Mouse (Mus musculus) kidney, postnatal 0 days (tissue): ENCODE measurements around the gene Tpr. TPM values are rescaled to one million over a fixed set of nuclear protein-coding genes. Genes with fewer than 3 reads are reported as not detected.

ENCODE experiments used
- ATAC-seq: fragments of 200-750 bp; cut with Nextera tagmentation; replicated peaks from 2 replicates; pipeline ENCODE4 v1.8.0; 2017; ENCODE audit warnings: low read depth, moderate number of reproducible peaks, moderate TSS enrichment, moderate library complexity; ENCODE audit not compliant: low FRiP score
- DNase-seq: peaks from one replicate; pipeline ENCODE4 v3.0.0-alpha.2; 2016; ENCODE audit warnings: low spot score
- H3K27ac ChIP-seq: fragments of 300-500 bp; sonication (generic); 2 replicates; pipeline ENCODE4 v1.5.1; 2014; ENCODE audit warnings: mild to moderate bottlenecking
- H3K27me3 ChIP-seq: fragments of 300-500 bp; sonication (generic); 2 replicates; pipeline ENCODE4 v1.6.1; 2014; ENCODE audit warnings: low read length, mixed read lengths; ENCODE audit not compliant: insufficient read depth
- H3K36me3 ChIP-seq: fragments of 300-500 bp; sonication (generic); 2 replicates; pipeline ENCODE4 v1.6.1; 2014; ENCODE audit warnings: low read length, mixed read lengths; ENCODE audit not compliant: insufficient read depth
- H3K4me1 ChIP-seq: fragments of 300-500 bp; sonication (generic); replicated peaks from 2 replicates; pipeline ENCODE4 v1.6.1; 2014; ENCODE audit warnings: antibody characterized with exemption, low read length, mixed read lengths; ENCODE audit not compliant: insufficient read depth
- H3K4me2 ChIP-seq: fragments of 300-500 bp; sonication (generic); 2 replicates; pipeline ENCODE4 v1.6.1; 2014; ENCODE audit warnings: mild to moderate bottlenecking, low read length, moderate library complexity, mixed read lengths
- H3K4me3 ChIP-seq: fragments of 300-500 bp; sonication (generic); replicated peaks from 2 replicates; pipeline ENCODE4 v1.5.1; 2014; ENCODE audit warnings: low read depth, low read length
- H3K9ac ChIP-seq: fragments of 300-500 bp; sonication (generic); 2 replicates; pipeline ENCODE4 v1.6.1; 2014; ENCODE audit warnings: low read depth, low read length
- H3K9me3 ChIP-seq: fragments of 300-500 bp; sonication (generic); replicated peaks from 2 replicates; pipeline ENCODE4 v1.6.1; 2016; ENCODE audit warnings: low read length, inconsistent platforms, mixed read lengths
- CTCF ChIP-seq: IDR thresholded peaks from 2 replicates; pipeline ENCODE4 v1.5.1; 2016; ENCODE audit warnings: antibody characterized with exemption, low read depth, mild to moderate bottlenecking, moderate library complexity
- WGBS: fragments of 180-500 bp; shearing (Covaris S2); extraction: QIAGEN DNeasy Blood & Tissue Kit; methylation state at CpG from one replicate; pipeline ENCODE4 v1.1.7; 2014; 5-methylcytosine and 5-hydroxymethylcytosine counted together
- polyA plus RNA-seq: library from polyadenylated mRNA; unstranded; fragments of >200 nt; fragmentation: Nextera tagmentation; extraction: Ambion mirVana; gene quantifications from 2 replicates; pipeline ENCODE4 v1.2.1, GENCODE M21; 2015

Gene Tpr
- 138 and 141 TPM in 2 replicates for polyA plus RNA-seq

- Histone ChIP-seq H3K4me1 (0 out of 2 replicates have a peak, but pooled peaks cover 5% of the 10 kb centered on the region), H3K27ac (peak within 1 kb of the TSS; percentile 88), H3K9me3 (no peaks in the 10 kb centered on the region), H3K4me2 (peak within 1 kb of the TSS; percentile 70), H3K4me3 (peak within 1 kb of the TSS; percentile 76), H3K27me3 (no peaks in the 10 kb centered on the region), H3K9ac (peak within 1 kb of the TSS; percentile 76), H3K36me3 (peaks cover 13% of the 10 kb centered on the region)
- TF ChIP-seq CTCF: peak; percentile 82
- DNase-seq (peak; percentile 99), ATAC-seq (peak; percentile 98)
- WGBS: under 1% methylated on average over 65 of the region's 76 CpGs
Measured at GRCm38 (mm10) chr1:150392638-150393487, at the start of gene Tpr, which contains the start of gene Odr4. TSS of gene Tpr (plus strand) at chr1:150392838. TSS of gene Odr4 (minus strand) at chr1:150393080.

DNA sequence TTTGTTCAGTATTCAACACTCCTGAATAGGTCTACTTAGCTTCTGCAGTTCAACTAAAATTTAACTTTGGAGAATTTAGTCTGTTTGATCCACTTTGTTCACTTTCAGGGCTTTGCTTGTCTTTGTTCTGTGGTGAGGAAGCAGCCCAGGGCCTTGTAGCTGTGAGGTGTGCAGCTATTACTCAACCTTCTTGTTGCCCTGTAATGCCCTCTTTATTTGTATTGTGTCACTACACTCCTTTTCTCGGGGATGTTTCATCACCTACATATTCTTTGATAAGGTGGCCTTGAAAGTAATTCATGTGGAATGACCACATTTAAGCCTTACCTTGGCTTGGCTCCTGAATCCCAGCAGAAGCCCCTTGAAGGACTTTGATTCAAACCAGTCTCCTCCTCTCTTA lies 31.8 kb upstream of the Tpr start:
- H3K4me1 ChIP-seq: no peaks in the 10 kb centered on the region
- WGBS: 86% methylated on average over 1 of the region's 1 CpGs
- H3K27me3 ChIP-seq: no peaks in the 10 kb centered on the region
- DNase-seq (no peak), ATAC-seq (no peak)
- no peak overlapping the region for H3K4me3 ChIP-seq
- TF ChIP-seq CTCF: no peak
- no peak overlapping the region for H3K9ac ChIP-seq
- H3K36me3 ChIP-seq: peaks cover 15% of the 10 kb centered on the region
- no peak overlapping the region for H3K27ac ChIP-seq
- no peaks in the 10 kb centered on the region for H3K9me3 ChIP-seq
- H3K4me2 ChIP-seq: no peak overlapping the region

GRCm38 (mm10) chr1:150372895-150373294 lies 19.7 kb upstream of the Tpr start:
- Histone ChIP-seq H3K27ac (no peak overlapping the region), H3K4me3 (no peak overlapping the region), H3K9me3 (no peaks in the 10 kb centered on the region), H3K4me2 (no peak overlapping the region), H3K9ac (no peak overlapping the region), H3K4me1 (no peaks in the 10 kb centered on the region), H3K27me3 (no peaks in the 10 kb centered on the region), H3K36me3 (0 out of 2 replicates have a peak, but pooled peaks cover 3% of the 10 kb centered on the region)
- ATAC-seq (no peak), DNase-seq (peak; percentile 39)
- WGBS: 90% methylated on average over 3 of the region's 3 CpGs
- TF ChIP-seq CTCF: peak; percentile 59

DNA sequence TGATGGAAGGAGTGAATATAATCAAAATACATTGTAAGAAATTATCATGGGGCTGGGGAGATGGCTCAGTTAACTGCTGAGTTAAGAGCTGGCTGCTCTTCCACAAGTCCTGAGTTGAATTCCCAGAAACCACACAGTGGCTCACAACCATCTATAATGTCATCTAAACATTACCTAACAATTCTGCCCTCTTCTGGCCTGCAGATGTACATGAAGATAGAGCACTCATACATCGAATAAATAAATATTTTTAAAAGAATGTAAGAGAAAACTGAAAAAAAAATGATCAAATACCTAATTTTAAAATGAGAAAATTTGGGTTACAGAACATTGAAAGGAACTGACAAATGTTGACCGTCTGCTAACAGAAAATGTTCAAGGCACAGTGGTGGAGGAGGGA lies 18.4 kb upstream of the Tpr start:
- no peak overlapping the region for H3K4me2 ChIP-seq
- no peaks in the 10 kb centered on the region for H3K27me3 ChIP-seq
- no peaks in the 10 kb centered on the region for H3K9me3 ChIP-seq
- no peak overlapping the region for H3K9ac ChIP-seq
- H3K4me3 ChIP-seq: no peak overlapping the region
- ATAC-seq (no peak), DNase-seq (no peak)
- 86% methylated on average over 2 of the region's 2 CpGs for WGBS
- 0 out of 2 replicates have a peak, but pooled peaks cover 3% of the 10 kb centered on the region for H3K36me3 ChIP-seq
- no peak overlapping the region for H3K27ac ChIP-seq
- TF ChIP-seq CTCF: peak; percentile 20; the same call in 1 of the 2 replicates
- no peaks in the 10 kb centered on the region for H3K4me1 ChIP-seq

DNA sequence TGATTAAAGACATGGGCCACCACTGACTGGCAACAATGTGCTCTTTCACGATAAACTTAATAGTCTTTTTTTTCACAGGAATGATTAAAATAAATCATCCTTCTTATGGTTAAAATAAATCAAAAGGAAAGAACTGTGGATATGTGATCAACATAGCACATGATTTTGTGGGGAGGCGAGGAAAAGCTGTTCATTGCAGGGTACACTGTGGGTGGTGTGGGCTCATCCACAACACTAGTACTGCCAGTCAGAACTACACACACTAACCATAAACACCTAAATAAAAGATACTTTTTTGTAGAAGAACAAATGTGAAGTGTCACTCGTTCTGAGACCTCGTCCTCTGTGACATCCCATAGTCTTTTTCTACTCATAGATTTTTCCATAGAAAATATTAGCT lies 8.5 kb upstream of the Tpr start:
- no peak overlapping the region for H3K9ac ChIP-seq
- 93% methylated on average over 4 of the region's 4 CpGs for WGBS
- no peak for TF ChIP-seq CTCF
- DNase-seq (no peak), ATAC-seq (no peak)
- no peak overlapping the region for H3K27ac ChIP-seq
- no peak overlapping the region for H3K4me2 ChIP-seq
- H3K27me3 ChIP-seq: no peaks in the 10 kb centered on the region
- no peaks in the 10 kb centered on the region for H3K4me1 ChIP-seq
- no peaks in the 10 kb centered on the region for H3K9me3 ChIP-seq
- no peak overlapping the region for H3K4me3 ChIP-seq
- peaks cover 14% of the 10 kb centered on the region for H3K36me3 ChIP-seq

- TF ChIP-seq CTCF: no peak
- Histone ChIP-seq H3K4me3 (no peak overlapping the region), H3K27ac (no peak overlapping the region), H3K36me3 (peaks cover 18% of the 10 kb centered on the region), H3K4me2 (no peak overlapping the region), H3K9ac (no peak overlapping the region), H3K27me3 (no peaks in the 10 kb centered on the region), H3K9me3 (no peaks in the 10 kb centered on the region), H3K4me1 (0 out of 2 replicates have a peak, but pooled peaks cover 5% of the 10 kb centered on the region)
- 90% methylated on average over 9 of the region's 9 CpGs for WGBS
- no peak for DNase-seq
- no peak for ATAC-seq
Measured at GRCm38 (mm10) chr1:150387572-150387971, 5.1 kb upstream of the Tpr start.
